Mouse (Mus musculus) telencephalon, adult 2 months (tissue): ENCODE measurements at regions not wholly inside any gene's neighbourhood (a gene's known extent, or its start where the extent isn't known, plus 50 kb on each side); places are given as distances from the start of the nearest gene placed in this dataset.

ENCODE experiments used
- DNase-seq: peaks from one replicate; pipeline ENCODE4 v3.0.0-alpha.2; 2011; ENCODE audit warnings: low read depth, low spot score

- DNase-seq = no peak
Observed at GRCm38 (mm10) chr6:51641965-51642364, 118.3 kb downstream of the Snx10 start.

- no peak for DNase-seq
Observed at GRCm38 (mm10) chr6:51648813-51649212, 125.1 kb downstream of the Snx10 start.

GRCm38 (mm10) chr6:51653753-51654152 is 130.1 kb downstream of the Snx10 start:
- DNase-seq = no peak

GRCm38 (mm10) chr6:51654991-51655390 is 131.3 kb downstream of the Snx10 start:
- DNase-seq = no peak

- peak; percentile 27 for DNase-seq
Observed at GRCm38 (mm10) chr6:51656078-51656477, 132.4 kb downstream of the Snx10 start.

- no peak for DNase-seq
Observed at GRCm38 (mm10) chr6:51656883-51657640, 133.4 kb downstream of the Snx10 start.

GRCm38 (mm10) chr6:51658360-51658759 is 134.7 kb downstream of the Snx10 start:
- DNase-seq = no peak

- no peak for DNase-seq
Observed at GRCm38 (mm10) chr6:51663178-51663577, 139.5 kb downstream of the Snx10 start.

GRCm38 (mm10) chr6:51664049-51664448 is 140.3 kb downstream of the Snx10 start:
- DNase-seq = peak; percentile 10

GRCm38 (mm10) chr6:51667022-51667421 is 143.3 kb downstream of the Snx10 start:
- DNase-seq = no peak

- no peak for DNase-seq
Observed at GRCm38 (mm10) chr6:51675342-51675945, 151.7 kb downstream of the Snx10 start.

- no peak for DNase-seq
Observed at GRCm38 (mm10) chr6:51677162-51677996, 153.7 kb downstream of the Snx10 start.

GRCm38 (mm10) chr6:51678743-51679142 is 155.0 kb downstream of the Snx10 start:
- DNase-seq = no peak

GRCm38 (mm10) chr6:51680239-51680857 is 156.6 kb downstream of the Snx10 start:
- DNase-seq = no peak

- DNase-seq = no peak
Observed at GRCm38 (mm10) chr6:51683131-51683530, 159.4 kb downstream of the Snx10 start.

GRCm38 (mm10) chr6:51685651-51686287 is 162.1 kb downstream of the Snx10 start:
- DNase-seq = no peak

GRCm38 (mm10) chr6:51690795-51691563 is 167.3 kb downstream of the Snx10 start:
- DNase-seq = peak; percentile 17

GRCm38 (mm10) chr6:51693984-51694383 is 170.3 kb downstream of the Snx10 start:
- no peak for DNase-seq

GRCm38 (mm10) chr6:51696396-51696795 is 172.7 kb downstream of the Snx10 start:
- no peak for DNase-seq

GRCm38 (mm10) chr6:51697754-51698153 is 174.1 kb downstream of the Snx10 start:
- DNase-seq = no peak

- DNase-seq = no peak
Observed at GRCm38 (mm10) chr6:51698244-51698643, 174.5 kb downstream of the Snx10 start.
